Mouse (Mus musculus): ENCODE measurements at regions not wholly inside any gene's neighbourhood (a gene's known extent, or its start where the extent isn't known, plus 50 kb on each side); places are given as distances from the start of the nearest gene placed in this dataset.

GRCm38 (mm10) chr7:95814865-95815264, 356.2 kb upstream of the Tenm4 start:
- DNase-seq (ENCODE audit: low spot score in 2 of 2) = no peak

- no peak for DNase-seq (ENCODE audit: low spot score in 2 of 2)
Observed at GRCm38 (mm10) chr7:95823539-95823938, 347.5 kb upstream of the Tenm4 start.

- DNase-seq (ENCODE audit: low spot score in 2 of 2) = no peak
Observed at GRCm38 (mm10) chr7:95829889-95830288, 341.2 kb upstream of the Tenm4 start.

GRCm38 (mm10) chr7:95834236-95834919, 336.7 kb upstream of the Tenm4 start:
- DNase-seq (ENCODE audit: low spot score in 2 of 2) = no peak

- DNase-seq (ENCODE audit: low spot score in 2 of 2) = no peak
Observed at GRCm38 (mm10) chr7:95840476-95840875, 330.6 kb upstream of the Tenm4 start.

- DNase-seq (ENCODE audit: low spot score in 2 of 2) = no peak
Observed at GRCm38 (mm10) chr7:95849874-95850273, 321.2 kb upstream of the Tenm4 start.

GRCm38 (mm10) chr7:95852630-95853029, 318.4 kb upstream of the Tenm4 start:
- no peak for DNase-seq (ENCODE audit: low spot score in 2 of 2)

GRCm38 (mm10) chr7:95853225-95853812, 317.7 kb upstream of the Tenm4 start:
- DNase-seq (ENCODE audit: low spot score in 2 of 2) = no peak

GRCm38 (mm10) chr7:95858247-95858646, 312.8 kb upstream of the Tenm4 start:
- DNase-seq (ENCODE audit: low spot score in 2 of 2) = no peak

- DNase-seq (ENCODE audit: low spot score in 2 of 2) = no peak
Observed at GRCm38 (mm10) chr7:95864233-95864632, 306.8 kb upstream of the Tenm4 start.

- DNase-seq (ENCODE audit: low spot score in 2 of 2) = no peak
Observed at GRCm38 (mm10) chr7:95865270-95865669, 305.8 kb upstream of the Tenm4 start.

- DNase-seq (ENCODE audit: low spot score in 2 of 2) = no peak
Observed at GRCm38 (mm10) chr7:95868753-95869152, 302.3 kb upstream of the Tenm4 start.

- no peak for DNase-seq (ENCODE audit: low spot score in 2 of 2)
Observed at GRCm38 (mm10) chr7:95880576-95881267, 290.3 kb upstream of the Tenm4 start.

GRCm38 (mm10) chr7:95901524-95901923, 269.5 kb upstream of the Tenm4 start:
- DNase-seq (ENCODE audit: low spot score in 2 of 2) = no peak

GRCm38 (mm10) chr7:95914406-95915080, 256.5 kb upstream of the Tenm4 start:
- DNase-seq (ENCODE audit: low spot score in 2 of 2) = no peak

- DNase-seq (ENCODE audit: low spot score in 2 of 2) = no peak
Observed at GRCm38 (mm10) chr7:95919932-95920331, 251.1 kb upstream of the Tenm4 start.

- no peak for DNase-seq (ENCODE audit: low spot score in 2 of 2)
Observed at GRCm38 (mm10) chr7:95924805-95925204, 246.2 kb upstream of the Tenm4 start.

GRCm38 (mm10) chr7:95926119-95927039, 244.7 kb upstream of the Tenm4 start:
- no peak for DNase-seq (ENCODE audit: low spot score in 2 of 2)

- DNase-seq (ENCODE audit: low spot score in 2 of 2) = no peak
Observed at GRCm38 (mm10) chr7:95936599-95936998, 234.4 kb upstream of the Tenm4 start.

GRCm38 (mm10) chr7:95943420-95943819, 227.6 kb upstream of the Tenm4 start:
- no peak for DNase-seq (ENCODE audit: low spot score in 2 of 2)

- DNase-seq (ENCODE audit: low spot score in 2 of 2) = no peak
Observed at GRCm38 (mm10) chr7:95952395-95952794, 218.7 kb upstream of the Tenm4 start.

Measured in heart, adult 9 months (tissue).